Mouse (Mus musculus) neural tube, embryonic 15.5 days (tissue): Measurements from ENCODE around the gene Znrf1. TPM values are rescaled to one million over a fixed set of nuclear protein-coding genes. Genes with fewer than 3 reads are reported as not detected.

Experiments used
- ATAC-seq: fragments of 200-750 bp; cut with Nextera tagmentation; 2 replicates; pipeline ENCODE4 v1.8.0; 2017; ENCODE audit warnings: mild to moderate bottlenecking, moderate TSS enrichment, moderate library complexity; ENCODE audit not compliant: low FRiP score
- H3K27ac ChIP-seq: fragments of 300-500 bp; sonication (generic); replicated peaks from 2 replicates; pipeline ENCODE4 v1.5.1; 2015; ENCODE audit warnings: mild to moderate bottlenecking, inconsistent platforms
- H3K27me3 ChIP-seq: fragments of 300-500 bp; sonication (generic); replicated peaks from 2 replicates; pipeline ENCODE4 v1.6.1; 2015; ENCODE audit warnings: inconsistent platforms
- H3K36me3 ChIP-seq: fragments of 300-500 bp; sonication (generic); 2 replicates; pipeline ENCODE4 v1.6.1; 2015; ENCODE audit warnings: inconsistent platforms
- H3K4me1 ChIP-seq: fragments of 300-500 bp; sonication (generic); 2 replicates; pipeline ENCODE4 v1.6.1; 2015; ENCODE audit warnings: inconsistent platforms
- H3K4me2 ChIP-seq: fragments of 300-500 bp; sonication (generic); 2 replicates; pipeline ENCODE4 v1.6.1; 2015; ENCODE audit warnings: inconsistent platforms, mild to moderate bottlenecking, moderate library complexity
- H3K4me3 ChIP-seq: fragments of 300-500 bp; sonication (generic); replicated peaks from 2 replicates; pipeline ENCODE4 v1.5.1; 2015; ENCODE audit warnings: mild to moderate bottlenecking, inconsistent platforms
- H3K9ac ChIP-seq: fragments of 300-500 bp; sonication (generic); replicated peaks from 2 replicates; pipeline ENCODE4 v1.6.1; 2015; ENCODE audit warnings: mild to moderate bottlenecking, inconsistent platforms
- H3K9me3 ChIP-seq: fragments of 300-500 bp; sonication (generic); replicated peaks from 2 replicates; pipeline ENCODE4 v1.6.1; 2016; ENCODE audit warnings: inconsistent platforms
- WGBS: fragments of 180-500 bp; shearing (Covaris S2); methylation state at CpG from one replicate; pipeline ENCODE4 v1.1.7; 2015; ENCODE audit warnings: mixed read lengths; 5-methylcytosine and 5-hydroxymethylcytosine counted together
- polyA plus RNA-seq: library from polyadenylated mRNA; unstranded; fragments of >200 nt; fragmentation: Nextera tagmentation; extraction: Ambion mirVana; gene quantifications from 2 replicates; pipeline ENCODE4 v1.2.1, GENCODE M21; 2015

The Znrf1 gene
- polyA plus RNA-seq, 1 experiment from 2014 or later: 93.3 TPM

DNA sequence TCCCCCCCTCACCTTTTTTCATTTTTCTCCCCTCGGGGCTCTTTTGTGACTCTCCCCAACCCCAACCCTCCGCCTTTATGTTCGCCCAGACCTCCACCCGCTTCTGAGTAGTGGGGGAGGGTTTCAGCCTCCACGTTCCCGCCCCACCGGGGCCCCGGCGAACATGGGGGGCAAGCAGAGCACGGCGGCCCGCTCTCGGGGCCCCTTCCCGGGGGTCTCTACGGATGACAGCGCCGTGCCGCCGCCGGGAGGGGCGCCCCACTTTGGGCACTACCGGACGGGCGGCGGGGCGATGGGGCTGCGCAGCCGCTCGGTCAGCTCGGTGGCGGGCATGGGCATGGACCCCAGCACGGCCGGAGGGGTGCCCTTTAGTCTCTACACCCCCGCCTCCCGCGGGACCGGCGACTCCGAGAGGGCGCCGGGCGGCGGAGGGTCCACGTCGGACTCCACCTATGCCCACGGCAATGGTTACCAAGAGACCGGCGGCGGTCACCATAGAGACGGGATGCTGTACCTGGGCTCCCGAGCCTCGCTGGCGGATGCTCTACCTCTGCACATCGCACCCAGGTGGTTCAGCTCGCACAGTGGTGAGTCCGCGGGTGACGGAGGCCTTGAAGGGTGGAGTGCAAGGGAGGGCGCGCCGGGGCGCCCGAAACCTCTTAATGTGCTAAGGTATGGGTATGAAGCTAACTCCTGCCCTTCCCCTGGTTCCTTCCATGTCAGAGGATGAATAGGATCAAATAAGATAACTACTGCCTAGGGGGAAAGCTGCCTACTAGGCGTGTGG, 1.3 kb downstream of the Znrf1 start:
- Histone ChIP-seq H3K4me2 (peak overlapping the region; percentile 93), H3K9me3 (no peaks in the 10 kb centered on the region), H3K4me3 (peak overlapping the region; percentile 78), H3K36me3 (no peaks in the 10 kb centered on the region), H3K9ac (peak overlapping the region; percentile 90), H3K4me1 (peaks cover 51% of the 10 kb centered on the region), H3K27me3 (no peaks in the 10 kb centered on the region), H3K27ac (peak overlapping the region; percentile 95)
- ATAC-seq: peak; percentile 74
- WGBS: under 1% methylated on average over 61 of the region's 64 CpGs

DNA sequence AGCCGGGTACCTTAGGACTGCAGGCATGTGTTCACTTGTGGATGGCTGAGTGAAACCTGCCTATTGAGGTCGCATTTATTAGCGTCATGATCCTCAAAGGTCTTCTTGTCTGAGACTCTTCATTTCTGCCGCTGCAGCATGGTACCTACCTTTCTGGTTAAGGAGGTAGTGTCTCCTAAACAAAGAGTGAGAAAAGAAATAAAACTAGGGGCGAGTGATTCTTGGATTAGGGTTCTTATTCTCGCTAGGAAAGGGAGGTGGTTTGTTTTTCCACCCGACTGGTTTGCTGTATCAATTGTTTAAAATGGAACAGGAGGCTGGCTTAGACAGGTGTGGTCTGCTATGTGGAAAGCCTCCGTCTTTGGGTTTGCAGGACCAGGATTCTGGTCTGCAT, 1.9 kb downstream of the Znrf1 start:
- Histone ChIP-seq H3K4me3 (peak overlapping the region; percentile 78), H3K9me3 (no peaks in the 10 kb centered on the region), H3K36me3 (no peaks in the 10 kb centered on the region), H3K27ac (peak overlapping the region; percentile 95), H3K4me1 (peaks cover 57% of the 10 kb centered on the region), H3K4me2 (peak overlapping the region; percentile 93), H3K27me3 (no peaks in the 10 kb centered on the region), H3K9ac (peak overlapping the region; percentile 90)
- no peak for ATAC-seq
- 3% methylated on average over 8 of the region's 8 CpGs for WGBS

DNA sequence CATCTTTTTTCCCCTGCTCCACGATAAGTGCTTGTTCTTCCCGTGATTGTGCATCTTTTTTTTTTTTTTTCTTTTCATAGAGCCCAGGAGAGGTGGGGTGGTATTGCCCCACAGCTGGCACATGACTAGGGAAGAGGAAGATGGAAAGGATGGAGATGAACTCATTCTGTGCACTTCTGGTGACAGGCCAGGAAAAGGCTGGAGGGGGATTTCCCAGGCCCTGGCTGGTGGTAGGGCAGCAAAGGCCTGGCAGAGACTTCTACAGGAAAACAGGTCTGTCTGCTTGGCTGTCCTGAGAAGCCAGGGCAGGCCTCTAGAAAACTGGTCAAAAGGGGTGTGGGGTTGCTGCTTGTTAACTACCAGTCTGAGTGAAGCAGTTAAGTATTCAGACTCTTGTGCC, 2.3 kb downstream of the Znrf1 start:
- H3K9me3 ChIP-seq: no peaks in the 10 kb centered on the region
- peaks cover 60% of the 10 kb centered on the region for H3K4me1 ChIP-seq
- peak overlapping the region; percentile 90 for H3K9ac ChIP-seq
- H3K4me3 ChIP-seq: peak overlapping the region; percentile 78
- peak overlapping the region; percentile 95 for H3K27ac ChIP-seq
- H3K27me3 ChIP-seq: no peaks in the 10 kb centered on the region
- ATAC-seq: no peak
- H3K4me2 ChIP-seq: peak overlapping the region; percentile 93
- no peaks in the 10 kb centered on the region for H3K36me3 ChIP-seq
- WGBS: 0% methylated on average over 2 of the region's 2 CpGs

DNA sequence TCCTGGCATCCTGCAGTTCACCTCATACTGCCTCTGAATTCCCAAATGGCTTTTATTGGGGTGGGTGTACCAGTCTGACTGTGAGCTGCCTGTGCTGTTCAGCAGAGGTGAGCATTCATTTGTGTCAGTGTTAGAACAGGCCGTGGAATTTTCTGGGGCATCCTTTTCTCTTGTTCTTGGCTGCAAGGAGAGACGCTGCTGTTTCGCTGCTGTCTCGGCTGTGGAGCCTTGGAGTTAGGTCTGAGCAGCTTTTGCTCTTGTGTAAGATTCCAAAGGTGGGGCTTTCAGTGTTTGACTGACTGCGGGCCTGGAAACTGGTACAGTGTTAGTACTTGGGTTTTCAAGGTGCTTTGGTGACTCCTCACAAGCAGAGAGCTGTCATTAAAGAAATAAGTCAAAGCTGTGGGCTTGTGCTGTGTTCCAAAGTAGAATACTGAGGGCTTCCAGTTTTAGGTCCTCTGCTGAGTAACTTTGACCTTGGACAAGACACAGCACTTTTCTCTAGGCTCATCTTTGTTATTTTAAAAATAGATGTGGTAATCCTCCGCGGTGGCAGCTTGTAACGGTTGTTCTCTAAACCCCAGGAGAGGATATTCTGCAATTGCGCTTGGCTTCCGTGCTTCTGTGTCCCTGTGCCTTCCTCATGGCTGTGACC, 3.7 kb downstream of the Znrf1 start:
- no peak for ATAC-seq
- no peaks in the 10 kb centered on the region for H3K36me3 ChIP-seq
- peak overlapping the region; percentile 90 for H3K9ac ChIP-seq
- peak overlapping the region; percentile 93 for H3K4me2 ChIP-seq
- 28% methylated on average over 10 of the region's 10 CpGs for WGBS
- H3K9me3 ChIP-seq: no peaks in the 10 kb centered on the region
- H3K4me3 ChIP-seq: peak overlapping the region; percentile 78
- peaks cover 62% of the 10 kb centered on the region for H3K4me1 ChIP-seq
- no peak overlapping the region for H3K27ac ChIP-seq
- H3K27me3 ChIP-seq: no peaks in the 10 kb centered on the region

DNA sequence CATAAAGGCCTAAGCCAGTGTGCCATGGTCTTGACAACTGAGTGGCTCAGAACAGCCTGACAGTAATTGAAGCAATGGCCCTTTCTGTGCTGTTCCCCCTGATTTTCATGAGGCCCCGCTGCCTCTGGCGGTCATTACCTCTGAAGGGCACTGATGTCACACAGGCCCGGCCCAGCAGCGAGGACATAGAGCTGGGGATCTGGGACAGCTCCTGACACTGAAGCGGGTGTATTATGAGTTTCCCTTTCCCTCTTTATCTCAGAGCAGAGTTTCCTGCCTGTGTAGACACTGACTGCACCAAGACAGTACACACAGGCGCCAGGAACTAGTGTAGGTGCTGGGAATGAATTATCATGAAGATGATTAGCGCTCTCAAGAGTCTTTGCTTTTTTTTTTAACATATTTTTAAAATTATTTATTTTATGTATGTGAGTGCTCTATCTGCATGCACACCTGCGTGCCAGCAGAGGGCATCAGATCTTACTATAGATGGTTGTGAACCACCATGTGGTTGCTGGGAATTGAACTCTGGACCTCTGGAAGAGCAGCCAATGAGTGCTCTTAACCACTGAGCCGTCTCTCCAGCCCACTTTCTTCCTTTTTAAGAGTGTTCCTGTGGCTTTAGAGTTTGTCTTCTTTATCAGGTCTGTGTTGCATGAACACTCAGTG, 7.9 kb downstream of the Znrf1 start:
- ATAC-seq: no peak
- Histone ChIP-seq H3K27ac (no peak overlapping the region), H3K9me3 (no peaks in the 10 kb centered on the region), H3K36me3 (no peaks in the 10 kb centered on the region), H3K4me2 (no peak overlapping the region), H3K4me1 (peaks cover 51% of the 10 kb centered on the region), H3K9ac (no peak overlapping the region), H3K4me3 (no peak overlapping the region), H3K27me3 (no peaks in the 10 kb centered on the region)
- WGBS: 90% methylated on average over 9 of the region's 9 CpGs

DNA sequence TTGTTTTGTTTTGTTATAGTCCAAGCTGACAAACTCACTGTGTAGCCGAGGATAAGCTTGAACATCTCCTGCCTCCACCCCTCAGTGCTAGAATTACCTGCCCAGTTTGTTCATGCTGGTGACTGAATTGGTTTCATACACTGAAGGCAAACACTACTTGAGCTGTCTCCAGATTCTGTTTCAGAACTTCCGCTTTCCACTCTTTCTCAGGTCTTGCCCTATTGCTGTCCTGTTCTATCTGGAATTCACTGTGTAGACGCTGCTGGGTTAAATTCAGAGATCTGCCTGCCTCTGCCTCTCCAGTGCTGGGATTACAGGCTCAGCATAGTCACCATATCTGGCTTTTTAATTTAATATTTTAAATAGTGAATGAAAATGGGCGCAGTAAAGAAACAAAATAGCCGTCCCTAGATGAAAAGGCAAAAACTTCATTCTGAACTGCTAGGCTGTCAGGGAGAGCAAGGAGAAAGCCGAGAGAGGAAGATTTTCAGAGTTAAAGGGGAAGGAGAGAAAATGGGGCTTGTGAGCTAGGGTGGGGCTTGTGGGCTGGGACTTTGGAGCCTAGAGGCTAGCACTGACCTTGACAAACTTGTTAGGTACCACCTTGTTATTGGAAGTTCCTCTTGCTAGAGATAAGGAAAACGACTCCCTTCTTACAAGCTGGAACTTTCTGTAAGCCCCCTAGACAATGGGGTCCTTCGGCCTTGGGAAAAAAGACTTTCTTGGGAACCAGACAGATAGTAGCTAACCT, 9.7 kb downstream of the Znrf1 start:
- no peak for ATAC-seq
- H3K27me3 ChIP-seq: no peaks in the 10 kb centered on the region
- WGBS: 91% methylated on average over 8 of the region's 8 CpGs
- no peaks in the 10 kb centered on the region for H3K9me3 ChIP-seq
- no peak overlapping the region for H3K27ac ChIP-seq
- no peak overlapping the region for H3K4me3 ChIP-seq
- no peak overlapping the region for H3K4me2 ChIP-seq
- no peak overlapping the region for H3K9ac ChIP-seq
- no peaks in the 10 kb centered on the region for H3K36me3 ChIP-seq
- H3K4me1 ChIP-seq: peaks cover 46% of the 10 kb centered on the region

DNA sequence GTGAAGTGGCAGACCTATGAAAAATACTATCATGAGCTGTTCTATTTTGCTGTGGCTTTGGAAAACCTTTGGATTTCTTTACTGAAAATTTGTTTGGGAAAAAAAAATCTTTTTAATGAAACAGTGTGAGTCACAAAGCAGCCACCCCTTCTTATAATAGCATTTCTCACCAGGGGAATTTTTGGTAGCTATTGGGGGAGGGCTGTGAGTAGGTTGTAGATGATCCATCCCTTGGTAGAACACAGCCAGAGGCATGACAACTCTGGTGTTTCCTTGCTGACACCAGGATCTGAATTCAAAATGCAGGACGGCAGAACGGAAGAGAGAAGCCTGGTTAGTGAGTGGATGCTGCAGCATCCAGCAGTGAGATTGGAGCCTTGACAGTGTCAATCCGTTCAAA, 11.2 kb downstream of the Znrf1 start:
- no peak overlapping the region for H3K4me2 ChIP-seq
- no peaks in the 10 kb centered on the region for H3K27me3 ChIP-seq
- H3K9me3 ChIP-seq: no peaks in the 10 kb centered on the region
- no peak overlapping the region for H3K4me3 ChIP-seq
- peaks cover 37% of the 10 kb centered on the region for H3K4me1 ChIP-seq
- 91% methylated on average over 3 of the region's 3 CpGs for WGBS
- no peak for ATAC-seq
- no peak overlapping the region for H3K9ac ChIP-seq
- no peak overlapping the region; the same call in 1 of the 2 replicates for H3K27ac ChIP-seq
- H3K36me3 ChIP-seq: no peaks in the 10 kb centered on the region

DNA sequence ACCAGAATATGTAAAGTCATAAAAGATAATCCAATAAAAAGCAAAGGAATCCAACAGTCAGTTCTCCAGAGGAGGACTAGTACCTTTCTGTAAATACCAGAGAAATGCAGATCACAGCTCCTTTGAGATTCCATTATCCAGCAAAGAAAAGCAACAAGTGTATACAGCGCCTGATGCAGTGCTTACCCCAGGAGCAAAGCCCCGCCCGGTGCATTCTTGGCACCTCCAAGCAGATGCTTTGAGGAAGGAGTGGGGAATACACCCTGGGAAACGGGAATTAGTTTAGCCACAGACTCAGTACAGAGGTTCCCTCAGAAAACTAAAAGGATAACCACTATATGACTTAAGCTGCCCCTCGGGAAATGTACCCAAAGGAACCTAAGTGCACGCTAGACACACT, 12.3 kb downstream of the Znrf1 start:
- Histone ChIP-seq H3K36me3 (no peaks in the 10 kb centered on the region), H3K4me3 (no peak overlapping the region), H3K9ac (no peak overlapping the region), H3K27ac (no peak overlapping the region), H3K4me1 (peaks cover 28% of the 10 kb centered on the region), H3K9me3 (no peaks in the 10 kb centered on the region), H3K4me2 (no peak overlapping the region), H3K27me3 (no peaks in the 10 kb centered on the region)
- ATAC-seq: no peak
- WGBS: 81% methylated on average over 6 of the region's 6 CpGs

DNA sequence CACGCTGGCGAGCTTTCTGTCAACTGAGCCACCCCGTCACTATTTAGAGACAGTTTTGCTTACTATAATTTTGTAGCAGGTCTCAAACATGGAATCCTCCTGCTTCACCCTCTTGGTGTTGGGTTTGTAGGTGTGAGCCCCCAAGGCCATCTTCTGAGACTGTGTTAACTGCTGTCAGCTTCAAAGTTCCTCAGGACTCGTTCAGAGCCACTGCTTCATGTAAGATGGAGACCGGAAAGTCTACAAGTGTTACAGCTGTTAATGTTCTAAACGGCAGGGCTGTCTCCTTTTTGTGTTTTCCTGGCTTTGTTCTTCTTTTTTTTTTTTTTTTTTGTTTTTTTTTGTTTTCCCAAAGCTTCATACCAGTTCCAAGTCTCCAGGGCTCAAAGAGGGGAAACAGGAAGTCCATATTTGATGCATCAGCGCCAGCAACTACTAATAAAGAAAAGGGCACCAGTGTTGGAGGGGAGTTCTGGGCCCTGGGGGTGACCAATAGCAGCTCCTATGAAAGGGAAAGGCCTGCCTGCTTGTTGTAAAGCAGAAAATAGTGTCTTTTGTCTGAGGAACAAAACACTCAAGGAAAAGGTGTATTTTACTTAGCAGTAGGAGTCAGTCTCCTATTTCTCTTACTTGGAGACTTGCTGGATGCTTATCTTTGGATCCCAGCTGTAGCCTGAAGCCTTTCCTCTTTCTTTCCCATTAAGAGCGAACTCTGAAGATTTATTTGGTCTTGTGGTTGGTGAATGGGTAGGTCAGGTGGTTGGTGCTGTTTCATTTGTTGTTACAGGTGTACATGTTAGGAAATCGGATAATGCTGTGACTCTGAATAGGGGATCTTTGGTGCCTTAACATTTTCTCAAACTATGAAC, 14.3 kb downstream of the Znrf1 start:
- H3K27ac ChIP-seq: peak overlapping the region; percentile 6; the same call in 1 of the 2 replicates
- no peaks in the 10 kb centered on the region for H3K36me3 ChIP-seq
- no peak overlapping the region for H3K4me2 ChIP-seq
- no peaks in the 10 kb centered on the region for H3K9me3 ChIP-seq
- ATAC-seq: no peak
- no peak overlapping the region for H3K9ac ChIP-seq
- WGBS: 64% methylated on average over 9 of the region's 9 CpGs
- peaks cover 36% of the 10 kb centered on the region for H3K4me1 ChIP-seq
- no peak overlapping the region for H3K4me3 ChIP-seq
- H3K27me3 ChIP-seq: no peaks in the 10 kb centered on the region

DNA sequence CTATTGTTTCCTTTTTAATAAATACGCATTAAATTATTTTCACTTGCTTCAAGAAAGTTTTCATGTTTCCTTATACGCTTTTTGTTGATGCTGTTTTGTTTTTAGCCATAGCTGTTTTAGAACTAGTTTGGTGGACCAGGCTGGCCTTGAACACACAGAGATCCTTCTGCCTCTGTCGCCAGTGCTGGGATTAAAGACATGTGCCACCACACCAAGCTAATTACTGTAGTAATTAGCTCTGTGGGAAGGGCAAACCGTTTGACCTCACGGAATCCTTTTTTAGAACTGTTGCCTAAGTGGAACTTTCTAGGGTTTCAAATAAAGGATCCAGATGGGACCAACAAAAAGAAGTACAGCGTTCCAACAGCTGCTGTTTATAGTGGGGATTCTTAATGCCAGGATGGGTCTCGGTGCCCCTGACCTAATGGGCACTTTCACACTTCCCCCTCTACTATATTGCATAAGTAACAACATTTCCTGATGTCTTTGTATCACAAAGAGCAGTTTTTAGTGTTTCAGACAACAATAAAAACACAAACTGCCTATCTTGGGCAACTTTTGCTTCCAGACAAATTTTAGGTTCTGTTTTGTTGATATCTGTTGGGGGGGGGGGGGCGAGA, 15.7 kb downstream of the Znrf1 start:
- H3K36me3 ChIP-seq: no peaks in the 10 kb centered on the region
- no peak for ATAC-seq

More for the DNA sequence above, 15.7 kb downstream of the Znrf1 start:
- Histone ChIP-seq H3K27me3 (no peaks in the 10 kb centered on the region), H3K4me2 (no peak overlapping the region), H3K4me1 (peaks cover 39% of the 10 kb centered on the region), H3K4me3 (no peak overlapping the region), H3K27ac (no peak overlapping the region; the same call in 1 of the 2 replicates), H3K9me3 (no peaks in the 10 kb centered on the region), H3K9ac (no peak overlapping the region)
- 57% methylated on average over 8 of the region's 8 CpGs for WGBS
